Mouse (Mus musculus): Measurements from ENCODE around the gene Dnase2b. TPM values are rescaled to one million over a fixed set of nuclear protein-coding genes. Genes with fewer than 3 reads are reported as not detected.
A peak's percentile ranks its signal among the peaks of the same experiment; 100 is the strongest.

The Dnase2b gene
- polyA plus RNA-seq, 1 experiment from 2014 or later = 0.11 TPM

DNA sequence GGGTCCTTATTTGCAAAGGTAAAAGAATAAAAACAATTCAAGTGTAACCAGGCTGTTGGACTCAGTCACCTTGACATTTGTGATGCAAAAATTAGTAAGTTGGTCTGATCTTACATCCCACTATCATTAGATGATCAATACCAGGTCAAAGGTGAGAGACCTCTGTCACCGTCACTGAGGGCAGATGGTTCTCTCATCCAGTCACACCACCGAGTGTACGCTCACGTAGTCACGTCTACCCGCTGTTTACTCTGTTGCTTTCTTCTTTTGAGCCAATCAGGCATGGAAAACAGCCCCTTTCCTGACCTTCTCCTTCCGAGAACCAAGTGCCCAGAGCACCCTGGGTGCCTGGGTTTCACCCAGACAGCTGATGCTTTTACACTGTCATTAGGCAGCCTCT lies 24.2 kb downstream of the Dnase2b start:
- ATAC-seq (replicated peaks; ENCODE audit: low FRiP score) (peak; percentile 61), DNase-seq (ENCODE audit: low spot score) (no peak)
- Histone ChIP-seq H3K27ac (ENCODE audit: low read depth, low read length) (no peak overlapping the region), H3K27me3 (replicated peaks; ENCODE audit: control insufficient read depth, insufficient read depth, low read length) (no peaks in the 10 kb centered on the region), H3K36me3 (ENCODE audit: control insufficient read depth, insufficient read depth, low read length) (no peaks in the 10 kb centered on the region), H3K9me3 (ENCODE audit: control insufficient read depth, low read length) (no peaks in the 10 kb centered on the region), H3K4me3 (ENCODE audit: low read depth, low read length) (no peak overlapping the region), H3K9ac (ENCODE audit: low read depth, low read length) (no peak overlapping the region), H3K4me2 (no peak overlapping the region), H3K4me1 (replicated peaks; ENCODE audit: control insufficient read depth, insufficient read depth, low read length) (no peaks in the 10 kb centered on the region)
- 76% methylated on average over 7 of the region's 7 CpGs for WGBS

GRCm38 (mm10) chr3:146589523-146589922 lies 25.9 kb downstream of the Dnase2b start:
- Histone ChIP-seq H3K4me3 (ENCODE audit: low read depth, low read length) (no peak overlapping the region), H3K4me2 (no peak overlapping the region), H3K4me1 (replicated peaks; ENCODE audit: control insufficient read depth, insufficient read depth, low read length) (no peaks in the 10 kb centered on the region), H3K27ac (ENCODE audit: low read depth, low read length) (no peak overlapping the region), H3K36me3 (ENCODE audit: control insufficient read depth, insufficient read depth, low read length) (no peaks in the 10 kb centered on the region), H3K27me3 (replicated peaks; ENCODE audit: control insufficient read depth, insufficient read depth, low read length) (no peaks in the 10 kb centered on the region), H3K9ac (ENCODE audit: low read depth, low read length) (no peak overlapping the region), H3K9me3 (ENCODE audit: control insufficient read depth, low read length) (no peaks in the 10 kb centered on the region)
- no peak for DNase-seq (ENCODE audit: low spot score)
- WGBS = 63% methylated on average over 6 of the region's 6 CpGs
- no peak for ATAC-seq (replicated peaks; ENCODE audit: low FRiP score)

- Histone ChIP-seq H3K4me1 (replicated peaks; ENCODE audit: control insufficient read depth, insufficient read depth, low read length) (no peaks in the 10 kb centered on the region), H3K4me3 (ENCODE audit: low read depth, low read length) (no peak overlapping the region), H3K36me3 (ENCODE audit: control insufficient read depth, insufficient read depth, low read length) (no peaks in the 10 kb centered on the region), H3K4me2 (no peak overlapping the region), H3K9ac (ENCODE audit: low read depth, low read length) (no peak overlapping the region), H3K27me3 (replicated peaks; ENCODE audit: control insufficient read depth, insufficient read depth, low read length) (no peaks in the 10 kb centered on the region), H3K9me3 (ENCODE audit: control insufficient read depth, low read length) (no peaks in the 10 kb centered on the region), H3K27ac (ENCODE audit: low read depth, low read length) (no peak overlapping the region)
- DNase-seq (ENCODE audit: low spot score) = no peak
- no peak for ATAC-seq (replicated peaks; ENCODE audit: low FRiP score)
- 89% methylated on average over 14 of the region's 14 CpGs for WGBS
Measured at GRCm38 (mm10) chr3:146586616-146587015, 28.8 kb downstream of the Dnase2b start.

GRCm38 (mm10) chr3:146583908-146584307 lies 31.5 kb downstream of the Dnase2b start:
- Histone ChIP-seq H3K9me3 (ENCODE audit: control insufficient read depth, low read length) (no peaks in the 10 kb centered on the region), H3K27ac (ENCODE audit: low read depth, low read length) (no peak overlapping the region), H3K9ac (ENCODE audit: low read depth, low read length) (no peak overlapping the region), H3K36me3 (ENCODE audit: control insufficient read depth, insufficient read depth, low read length) (no peaks in the 10 kb centered on the region), H3K4me1 (replicated peaks; ENCODE audit: control insufficient read depth, insufficient read depth, low read length) (no peaks in the 10 kb centered on the region), H3K4me2 (no peak overlapping the region), H3K4me3 (ENCODE audit: low read depth, low read length) (no peak overlapping the region), H3K27me3 (replicated peaks; ENCODE audit: control insufficient read depth, insufficient read depth, low read length) (no peaks in the 10 kb centered on the region)
- DNase-seq (ENCODE audit: low spot score) (no peak), ATAC-seq (replicated peaks; ENCODE audit: low FRiP score) (no peak)
- WGBS = 54% methylated on average over 5 of the region's 5 CpGs

DNA sequence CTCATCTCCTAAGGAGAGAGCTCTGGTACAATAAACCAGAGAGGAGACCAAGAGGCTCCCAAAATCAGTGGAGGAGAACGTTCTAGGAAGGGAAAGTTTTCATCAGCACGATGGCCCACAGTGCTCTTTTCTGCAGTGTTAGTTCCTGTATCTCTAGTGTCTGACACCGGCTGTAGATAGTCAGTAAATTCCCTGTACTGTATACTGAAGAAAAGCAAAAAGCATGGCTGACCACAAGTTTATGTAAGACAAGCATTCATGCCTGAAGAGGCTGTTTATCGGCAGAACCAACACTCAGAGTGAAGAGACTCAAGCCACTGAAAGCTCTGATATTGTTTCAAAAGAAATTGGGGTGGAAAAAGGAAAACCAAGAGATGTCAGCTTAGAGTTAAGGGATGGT lies 31.9 kb downstream of the Dnase2b start:
- Histone ChIP-seq H3K4me1 (replicated peaks; ENCODE audit: control insufficient read depth, insufficient read depth, low read length) (no peaks in the 10 kb centered on the region), H3K27ac (ENCODE audit: low read depth, low read length) (no peak overlapping the region), H3K9me3 (ENCODE audit: control insufficient read depth, low read length) (no peaks in the 10 kb centered on the region), H3K27me3 (replicated peaks; ENCODE audit: control insufficient read depth, insufficient read depth, low read length) (no peaks in the 10 kb centered on the region), H3K36me3 (ENCODE audit: control insufficient read depth, insufficient read depth, low read length) (no peaks in the 10 kb centered on the region), H3K9ac (ENCODE audit: low read depth, low read length) (no peak overlapping the region), H3K4me3 (ENCODE audit: low read depth, low read length) (no peak overlapping the region), H3K4me2 (no peak overlapping the region)
- WGBS = 65% methylated on average over 4 of the region's 4 CpGs
- DNase-seq (ENCODE audit: low spot score) (no peak), ATAC-seq (replicated peaks; ENCODE audit: low FRiP score) (no peak)

- Histone ChIP-seq H3K4me1 (replicated peaks; ENCODE audit: control insufficient read depth, insufficient read depth, low read length) (no peaks in the 10 kb centered on the region), H3K4me2 (no peak overlapping the region), H3K36me3 (ENCODE audit: control insufficient read depth, insufficient read depth, low read length) (no peaks in the 10 kb centered on the region), H3K9me3 (ENCODE audit: control insufficient read depth, low read length) (no peaks in the 10 kb centered on the region), H3K27me3 (replicated peaks; ENCODE audit: control insufficient read depth, insufficient read depth, low read length) (no peaks in the 10 kb centered on the region), H3K9ac (ENCODE audit: low read depth, low read length) (no peak overlapping the region), H3K4me3 (ENCODE audit: low read depth, low read length) (no peak overlapping the region), H3K27ac (ENCODE audit: low read depth, low read length) (no peak overlapping the region)
- WGBS = 72% methylated on average over 3 of the region's 3 CpGs
- no peak for ATAC-seq (replicated peaks; ENCODE audit: low FRiP score)
- DNase-seq (ENCODE audit: low spot score) = no peak
Measured at GRCm38 (mm10) chr3:146580039-146580729, 35.2 kb downstream of the Dnase2b start.

- 46% methylated on average over 2 of the region's 2 CpGs for WGBS
- Histone ChIP-seq H3K36me3 (ENCODE audit: control insufficient read depth, insufficient read depth, low read length) (no peaks in the 10 kb centered on the region), H3K4me1 (replicated peaks; ENCODE audit: control insufficient read depth, insufficient read depth, low read length) (no peaks in the 10 kb centered on the region), H3K9ac (ENCODE audit: low read depth, low read length) (no peak overlapping the region), H3K9me3 (ENCODE audit: control insufficient read depth, low read length) (no peaks in the 10 kb centered on the region), H3K4me3 (ENCODE audit: low read depth, low read length) (no peak overlapping the region), H3K27ac (ENCODE audit: low read depth, low read length) (no peak overlapping the region), H3K4me2 (no peak overlapping the region), H3K27me3 (replicated peaks; ENCODE audit: control insufficient read depth, insufficient read depth, low read length) (no peaks in the 10 kb centered on the region)
- ATAC-seq (replicated peaks; ENCODE audit: low FRiP score) = no peak
- DNase-seq (ENCODE audit: low spot score) = no peak
Measured at GRCm38 (mm10) chr3:146577591-146577990, 37.8 kb downstream of the Dnase2b start.

DNA sequence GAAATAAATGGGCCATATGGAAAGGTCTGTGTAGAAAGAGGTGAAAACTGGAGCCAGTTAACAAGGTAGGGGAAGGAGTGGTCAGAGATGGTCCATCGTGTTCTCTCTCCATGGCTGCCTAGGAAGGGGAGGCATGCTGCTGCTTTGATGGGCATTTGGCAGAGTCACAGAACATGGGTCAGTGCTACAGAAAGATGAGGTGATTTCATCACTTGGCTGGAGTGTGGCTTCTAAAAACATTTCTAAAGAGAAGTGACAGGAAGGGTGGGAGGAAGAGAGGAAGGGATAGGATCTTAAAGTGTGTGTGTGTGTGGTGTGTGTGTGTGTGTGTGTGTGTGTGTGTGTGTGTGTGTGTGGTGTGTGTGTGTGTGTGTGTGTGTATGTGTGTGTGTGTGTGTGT lies 44.1 kb downstream of the Dnase2b start:
- Histone ChIP-seq H3K4me1 (replicated peaks; ENCODE audit: control insufficient read depth, insufficient read depth, low read length) (no peaks in the 10 kb centered on the region), H3K27ac (ENCODE audit: low read depth, low read length) (no peak overlapping the region), H3K4me2 (no peak overlapping the region), H3K36me3 (ENCODE audit: control insufficient read depth, insufficient read depth, low read length) (no peaks in the 10 kb centered on the region), H3K27me3 (replicated peaks; ENCODE audit: control insufficient read depth, insufficient read depth, low read length) (no peaks in the 10 kb centered on the region), H3K9ac (ENCODE audit: low read depth, low read length) (no peak overlapping the region), H3K9me3 (ENCODE audit: control insufficient read depth, low read length) (no peaks in the 10 kb centered on the region), H3K4me3 (ENCODE audit: low read depth, low read length) (no peak overlapping the region)
- ATAC-seq (replicated peaks; ENCODE audit: low FRiP score) (no peak), DNase-seq (ENCODE audit: low spot score) (no peak)
- 74% methylated on average over 1 of the region's 1 CpGs for WGBS

GRCm38 (mm10) chr3:146570939-146571338 lies 44.5 kb downstream of the Dnase2b start:
- no peak overlapping the region for H3K4me2 ChIP-seq
- no peak overlapping the region for H3K27ac ChIP-seq (ENCODE audit: low read depth, low read length)
- 87% methylated on average over 6 of the region's 6 CpGs for WGBS
- no peak overlapping the region for H3K4me3 ChIP-seq (ENCODE audit: low read depth, low read length)
- ATAC-seq (replicated peaks; ENCODE audit: low FRiP score) = no peak
- no peaks in the 10 kb centered on the region for H3K9me3 ChIP-seq (ENCODE audit: control insufficient read depth, low read length)
- DNase-seq (ENCODE audit: low spot score) = no peak
- no peaks in the 10 kb centered on the region for H3K36me3 ChIP-seq (ENCODE audit: control insufficient read depth, insufficient read depth, low read length)
- no peak overlapping the region for H3K9ac ChIP-seq (ENCODE audit: low read depth, low read length)
- H3K27me3 ChIP-seq (replicated peaks; ENCODE audit: control insufficient read depth, insufficient read depth, low read length) = no peaks in the 10 kb centered on the region
- H3K4me1 ChIP-seq (replicated peaks; ENCODE audit: control insufficient read depth, insufficient read depth, low read length) = no peaks in the 10 kb centered on the region

Data from liver, embryonic 11.5 days (tissue).